Mouse (Mus musculus) CH12.LX (cell line): ENCODE data around the gene Fam118a.

Source experiments
- CTCF ChIP-seq, 2 experiments: IDR thresholded peaks in 1 of 2; conservative IDR thresholded peaks in 1 of 2; 2 replicates each; pipeline ENCODE4 v1.5.1; 2011 to 2012; ENCODE audit warnings: low read depth in 2 of 2, low read length in 2 of 2, improper control_type of control experiment in 1 of 2, inconsistent platforms in 1 of 2, mild to moderate bottlenecking in 1 of 2, moderate library complexity in 1 of 2
- ELF1 ChIP-seq: IDR thresholded peaks from 2 replicates; pipeline ENCODE4 v1.6.1; 2014; ENCODE audit warnings: low read depth, mild to moderate bottlenecking, inconsistent platforms, low read length, improper control_type of control experiment
- EP300 ChIP-seq: IDR thresholded peaks from 2 replicates; pipeline ENCODE4 v1.6.1; 2011; ENCODE audit warnings: low read length, improper control_type of control experiment
- GABPA ChIP-seq: IDR thresholded peaks from 2 replicates; pipeline ENCODE4 v1.6.1; 2012; ENCODE audit warnings: low read depth, low read length, improper control_type of control experiment, inconsistent platforms; ENCODE audit not compliant: insufficient replicate concordance
- MEF2A ChIP-seq: IDR thresholded peaks from 2 replicates; pipeline ENCODE4 v1.6.1; 2014; ENCODE audit warnings: low read depth, mild to moderate bottlenecking, inconsistent platforms, low read length, improper control_type of control experiment, borderline replicate concordance

GRCm38 (mm10) chr15:84994498-84994897 lies 34.2 kb upstream of the Fam118a start:
- TF ChIP-seq CTCF (conservative IDR thresholded peaks at IDR 0.05 in 1 of 2, IDR thresholded peaks at IDR 0.05 in 1 of 2; ENCODE audit: low read depth in 2 of 2, low read length in 2 of 2) = no peak
- TF ChIP-seq ELF1 = no peak
- TF ChIP-seq GABPA = no peak
- TF ChIP-seq MEF2A = no peak
- TF ChIP-seq EP300 = no peak
